Mouse (Mus musculus) myocyte (in vitro differentiated cells): ENCODE data around the gene Tmem123. TPM values are rescaled to one million over a fixed set of nuclear protein-coding genes. Genes with fewer than 3 reads are reported as not detected.

Experiments
- H3K27me3 ChIP-seq: one replicate; pipeline ENCODE4 v1.6.1; 2011; ENCODE audit not compliant: control insufficient read depth, insufficient read depth, insufficient read length
- H3K36me3 ChIP-seq: one replicate; pipeline ENCODE4 v1.6.1; 2011; ENCODE audit not compliant: control insufficient read depth, insufficient read depth
- H3K4me2 ChIP-seq: one replicate; pipeline ENCODE4 v1.6.1; 2011; ENCODE audit warnings: low read depth, control low read depth
- H3K4me3 ChIP-seq: one replicate; pipeline ENCODE4 v1.5.1; 2011; ENCODE audit warnings: mild to moderate bottlenecking, control low read depth, moderate library complexity
- H3K79me2 ChIP-seq: one replicate; pipeline ENCODE4 v1.6.1; 2011; ENCODE audit not compliant: control insufficient read depth, insufficient read depth
- H3ac ChIP-seq: one replicate; pipeline ENCODE4 v1.6.1; 2011; ENCODE audit not compliant: control insufficient read depth, insufficient read length
- CEBPB ChIP-seq: IDR thresholded peaks from 2 replicates; pipeline ENCODE4 v1.6.1; 2011; ENCODE audit warnings: mild to moderate bottlenecking, moderate library complexity; ENCODE audit not compliant: poor library complexity, insufficient read depth, severe bottlenecking
- MAX ChIP-seq: IDR thresholded peaks from one replicate; pipeline ENCODE4 v1.6.1; 2011; ENCODE audit warnings: low read depth, mild to moderate bottlenecking, control low read depth
- MYOD1 ChIP-seq, 3 experiments: IDR thresholded peaks; one replicate each; pipeline ENCODE4 v1.6.1; 2011; ENCODE audit warnings: control low read depth in 2 of 3, low read depth in 2 of 3, mild to moderate bottlenecking in 2 of 3, moderate library complexity in 1 of 3; ENCODE audit not compliant: insufficient read length in 2 of 3, control insufficient read depth in 1 of 3
- MYOG ChIP-seq, 3 experiments: IDR thresholded peaks; one replicate each; pipeline ENCODE4 v1.6.1; 2011; ENCODE audit warnings: control low read depth in 2 of 3, low read depth in 2 of 3, mild to moderate bottlenecking in 2 of 3; ENCODE audit not compliant: insufficient read length in 2 of 3, control insufficient read depth in 1 of 3, insufficient read depth in 1 of 3
- POLR2A ChIP-seq: IDR thresholded peaks from one replicate; pipeline ENCODE4 v1.6.1; 2011; ENCODE audit warnings: low read depth, mild to moderate bottlenecking, control low read depth, moderate library complexity; ENCODE audit not compliant: insufficient read length
- POLR2AphosphoS2 ChIP-seq: IDR thresholded peaks from one replicate; pipeline ENCODE4 v1.6.1; 2011; ENCODE audit warnings: low read depth, control low read depth; ENCODE audit not compliant: insufficient read length
- REST ChIP-seq: IDR thresholded peaks from one replicate; pipeline ENCODE4 v1.6.1; 2011; ENCODE audit warnings: mild to moderate bottlenecking, control low read depth, moderate library complexity; ENCODE audit not compliant: insufficient read depth, insufficient read length
- SRF ChIP-seq: IDR thresholded peaks from one replicate; pipeline ENCODE4 v1.6.1; 2011; ENCODE audit warnings: low read depth; ENCODE audit not compliant: control insufficient read depth, insufficient read length
- TCF12 ChIP-seq: IDR thresholded peaks from one replicate; pipeline ENCODE4 v1.6.1; 2011; ENCODE audit warnings: mild to moderate bottlenecking, control low read depth; ENCODE audit not compliant: poor library complexity, insufficient read depth, severe bottlenecking
- TCF3 ChIP-seq: IDR thresholded peaks from one replicate; pipeline ENCODE4 v1.6.1; 2011; ENCODE audit warnings: low read depth, control low read depth; ENCODE audit not compliant: insufficient read length
- USF1 ChIP-seq: IDR thresholded peaks from one replicate; pipeline ENCODE4 v1.6.1; 2011; ENCODE audit warnings: low read depth, mild to moderate bottlenecking, control low read depth, moderate library complexity
- polyA plus RNA-seq: library from polyadenylated mRNA; unstranded; fragments of >200 nt; fragmentation: generic; extraction: Trizol; gene quantifications from one replicate; pipeline ENCODE4 v1.2.1, GENCODE M21; 2012; ENCODE audit warnings: missing spikeins

Tmem123 gene
- polyA plus RNA-seq, 1 experiment, result 60.9 TPM

DNA sequence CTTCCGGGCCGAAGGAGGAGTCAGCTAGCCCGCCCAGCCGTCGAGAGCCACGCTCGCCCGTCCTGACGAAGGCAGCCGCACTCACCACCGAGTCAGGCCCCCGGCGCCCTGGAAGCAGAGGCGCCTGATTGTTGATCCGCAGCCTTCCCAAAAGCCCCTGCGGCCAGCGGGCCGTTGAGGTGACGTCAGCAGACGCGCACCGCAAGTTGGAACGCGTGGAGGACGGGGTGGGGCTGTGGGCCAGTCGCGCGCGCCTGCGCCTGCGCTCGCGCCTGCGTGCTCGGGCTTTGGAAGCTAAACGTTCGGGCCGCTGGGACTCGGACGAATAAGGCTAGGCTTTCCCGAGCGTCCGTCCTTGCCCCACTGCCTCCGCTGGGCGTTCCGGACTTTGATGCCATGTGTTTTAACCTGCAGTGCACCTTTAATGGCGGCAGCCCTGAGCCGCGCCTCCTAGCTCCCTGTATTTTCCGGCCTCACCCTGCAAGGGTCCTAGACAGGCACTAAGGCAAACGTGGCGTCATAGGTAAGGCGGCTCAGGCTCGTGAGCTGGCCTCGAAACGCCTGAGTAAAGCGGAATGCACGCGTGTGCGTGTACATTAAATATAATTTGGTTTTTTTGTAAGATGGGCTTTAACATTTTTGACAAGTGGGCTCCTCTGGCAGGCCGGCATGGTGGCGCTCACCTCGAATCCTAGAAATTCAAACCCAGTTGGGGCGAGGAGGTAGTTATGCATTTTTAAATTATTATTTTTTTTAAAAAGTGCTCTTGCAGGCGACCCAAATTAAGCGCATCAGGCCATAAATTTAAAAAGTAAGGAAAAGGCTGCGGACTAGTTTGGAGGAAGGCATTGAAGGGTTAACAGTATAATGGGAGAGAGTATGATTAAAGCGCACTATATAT is 73.3 kb downstream of the Tmem123 start, which contains the start of gene Birc2:
Birc2 (minus strand) TSS at position 160 of the 901 bp plus-strand sequence.
- Histone ChIP-seq H3ac (peak within 1 kb of the TSS; percentile 29), H3K4me2 (peak within 1 kb of the TSS; percentile 89), H3K79me2 (peaks cover 32% of the 10 kb centered on the region), H3K27me3 (no peaks in the 10 kb centered on the region), H3K36me3 (peaks cover 8% of the 10 kb centered on the region), H3K4me3 (peak within 1 kb of the TSS; percentile 99)
- TF ChIP-seq MYOD1 (IDR thresholded peaks at IDR 0.05; ENCODE audit: control insufficient read depth in 1 of 3, insufficient read length in 2 of 3, low read depth in 2 of 3), result peak in 1 of 3 experiments; percentile 16
- TF ChIP-seq MYOG (IDR thresholded peaks at IDR 0.05; ENCODE audit: control insufficient read depth in 1 of 3, insufficient read depth in 1 of 3, insufficient read length in 2 of 3, low read depth in 2 of 3), result peak in 2 of 3 experiments; percentile 18 to 57
- peak; percentile 82 for TF ChIP-seq POLR2A
- TF ChIP-seq SRF, result peak; percentile 72
- TF ChIP-seq CEBPB, result no peak
- no peak for TF ChIP-seq TCF12
- TF ChIP-seq POLR2AphosphoS2, result peak; percentile 80
- peak; percentile 18 for TF ChIP-seq REST
- TF ChIP-seq USF1, result no peak

DNA sequence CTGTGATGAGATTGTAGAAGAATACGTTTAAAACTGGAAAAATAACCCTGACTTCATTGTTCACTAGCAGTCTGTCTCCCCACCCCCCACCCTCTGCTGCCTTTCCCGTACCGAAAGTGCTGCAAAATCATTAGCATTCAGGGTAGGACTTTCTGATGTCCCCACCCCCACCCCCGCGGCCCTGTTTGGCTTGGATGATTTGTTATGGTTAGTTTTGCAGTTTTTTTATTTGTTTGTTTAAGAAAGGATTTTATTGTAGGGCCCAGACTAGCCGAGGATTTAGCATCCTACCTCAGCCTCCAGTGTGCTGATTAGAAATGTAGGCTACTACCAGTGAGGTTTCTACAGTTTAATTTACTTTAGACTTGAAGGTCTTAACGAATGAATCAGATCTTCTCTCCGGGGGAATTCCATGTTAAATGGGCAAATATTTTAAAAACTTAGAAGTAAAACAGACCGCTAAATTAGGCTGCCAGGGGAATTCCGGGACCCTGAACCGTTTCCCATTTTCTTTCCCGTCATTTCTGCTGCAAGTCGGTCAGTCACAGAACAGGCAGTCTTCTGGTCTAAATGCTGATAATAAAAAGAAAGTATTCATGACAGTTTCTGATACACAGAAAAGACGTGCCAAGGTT is 74.1 kb downstream of the Tmem123 start:
- no peak for TF ChIP-seq TCF3
- no peak for TF ChIP-seq MYOD1 (IDR thresholded peaks at IDR 0.05; ENCODE audit: control insufficient read depth in 1 of 3, insufficient read length in 2 of 3, low read depth in 2 of 3)
- TF ChIP-seq CEBPB, result no peak
- H3K4me3 ChIP-seq, result peak overlapping the region; percentile 99
- H3ac ChIP-seq, result peak overlapping the region; percentile 29
- peak overlapping the region; percentile 89 for H3K4me2 ChIP-seq
- H3K79me2 ChIP-seq, result peaks cover 24% of the 10 kb centered on the region
- no peaks in the 10 kb centered on the region for H3K27me3 ChIP-seq
- peaks cover 8% of the 10 kb centered on the region for H3K36me3 ChIP-seq

DNA sequence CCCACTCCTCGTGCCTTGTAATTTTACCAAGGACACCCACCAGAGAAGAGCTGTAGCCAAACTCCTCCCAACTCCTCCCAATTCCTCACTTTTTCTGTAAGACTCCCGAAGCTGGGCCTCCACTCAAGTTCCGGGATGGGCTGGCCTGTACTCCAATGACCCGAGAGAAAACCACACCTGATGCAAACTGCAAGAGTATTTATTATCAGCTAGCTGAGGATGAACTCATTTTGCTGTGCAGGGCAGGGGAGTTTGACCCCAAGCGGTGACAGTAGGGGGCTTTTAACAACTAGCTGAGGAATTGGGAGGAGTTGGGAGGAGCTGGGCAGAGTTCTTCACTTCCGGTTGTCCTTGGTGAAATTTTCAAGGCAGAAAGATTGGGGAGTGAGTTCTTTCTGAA is 77.4 kb downstream of the Tmem123 start:
- no peak for TF ChIP-seq MAX

More for the DNA sequence above, 77.4 kb downstream of the Tmem123 start:
- H3ac ChIP-seq, result no peak overlapping the region
- no peak overlapping the region for H3K4me3 ChIP-seq
- no peaks in the 10 kb centered on the region for H3K36me3 ChIP-seq
- H3K79me2 ChIP-seq, result peaks cover 3% of the 10 kb centered on the region
- no peak overlapping the region for H3K4me2 ChIP-seq
- H3K27me3 ChIP-seq, result no peaks in the 10 kb centered on the region

Other genes with a start within 250 kb of the Tmem123 start
- not detected for gene Mmp8, start 205.6 kb upstream of the Tmem123 start, polyA plus RNA-seq
- gene Mmp27, start 192.6 kb upstream of the Tmem123 start, polyA plus RNA-seq, result not detected
- gene Mmp20, start 135.8 kb upstream of the Tmem123 start, polyA plus RNA-seq, result not detected
- gene Mmp7, start 72.0 kb upstream of the Tmem123 start, polyA plus RNA-seq, result not detected
- 6.3 TPM for gene Birc2, start 73.0 kb downstream of the Tmem123 start, polyA plus RNA-seq
- gene Birc3, start 109.1 kb downstream of the Tmem123 start, polyA plus RNA-seq, result 0.14 TPM
- 27.5 TPM for gene Yap1, start 240.6 kb downstream of the Tmem123 start, polyA plus RNA-seq